Mouse (Mus musculus) lung, embryonic 14.5 days (tissue): ENCODE data around the gene Anapc5. TPM values are rescaled to one million over a fixed set of nuclear protein-coding genes. Genes with fewer than 3 reads are reported as not detected.

Experiments
- ATAC-seq: fragments of 200-750 bp; cut with Nextera tagmentation; 2 replicates; pipeline ENCODE4 v1.8.0; 2017; ENCODE audit warnings: mild to moderate bottlenecking, moderate TSS enrichment, moderate library complexity; ENCODE audit not compliant: insufficient read depth
- DNase-seq: peaks from one replicate; pipeline ENCODE4 v3.0.0-alpha.2; 2015
- H3K27ac ChIP-seq: fragments of 300-500 bp; sonication (generic); 2 replicates; pipeline ENCODE4 v1.5.1; 2014; ENCODE audit warnings: low read depth, mild to moderate bottlenecking, moderate library complexity
- H3K27me3 ChIP-seq: fragments of 300-500 bp; sonication (generic); 2 replicates; pipeline ENCODE4 v1.6.1; 2014; ENCODE audit warnings: low read length, control low read depth; ENCODE audit not compliant: insufficient read depth
- H3K36me3 ChIP-seq: fragments of 300-500 bp; sonication (generic); 2 replicates; pipeline ENCODE4 v1.6.1; 2014; ENCODE audit warnings: control low read depth; ENCODE audit not compliant: insufficient read depth
- H3K4me1 ChIP-seq: fragments of 300-500 bp; sonication (generic); 2 replicates; pipeline ENCODE4 v1.6.1; 2014; ENCODE audit warnings: antibody characterized with exemption, control low read depth; ENCODE audit not compliant: insufficient read depth
- H3K4me2 ChIP-seq: fragments of 300-500 bp; sonication (generic); 2 replicates; pipeline ENCODE4 v1.6.1; 2014; ENCODE audit warnings: mild to moderate bottlenecking
- H3K4me3 ChIP-seq: fragments of 300-500 bp; sonication (generic); 2 replicates; pipeline ENCODE4 v1.5.1; 2014; ENCODE audit warnings: low read depth, low read length
- H3K9ac ChIP-seq: fragments of 300-500 bp; sonication (generic); 2 replicates; pipeline ENCODE4 v1.6.1; 2014
- H3K9me3 ChIP-seq: fragments of 300-500 bp; sonication (generic); 2 replicates; pipeline ENCODE4 v1.6.1; 2016; ENCODE audit warnings: low read depth, low read length, control low read depth
- CTCF ChIP-seq: IDR thresholded peaks from 2 replicates; pipeline ENCODE4 v1.5.1; 2016; ENCODE audit warnings: antibody characterized with exemption, low read depth
- WGBS: fragments of 180-500 bp; shearing (Covaris S2); extraction: QIAGEN DNeasy Blood & Tissue Kit; methylation state at CpG from one replicate; pipeline ENCODE4 v1.1.7; 2014; 5-methylcytosine and 5-hydroxymethylcytosine counted together
- polyA plus RNA-seq: library from polyadenylated mRNA; unstranded; fragments of >200 nt; fragmentation: Nextera tagmentation; extraction: Ambion mirVana; gene quantifications from 2 replicates; pipeline ENCODE4 v1.2.1, GENCODE M21; 2014

Anapc5 gene
- polyA plus RNA-seq, 1 experiment from 2014 or later, result 472 TPM

GRCm38 (mm10) chr5:122764032-122764464, 57.1 kb downstream of the Anapc5 start:
- Histone ChIP-seq H3K4me1 (no peaks in the 10 kb centered on the region), H3K36me3 (peaks cover 10% of the 10 kb centered on the region; the same call in 1 of the 2 replicates), H3K4me2 (peak overlapping the region; percentile 44), H3K27me3 (no peaks in the 10 kb centered on the region), H3K9me3 (no peaks in the 10 kb centered on the region), H3K4me3 (no peak overlapping the region), H3K9ac (0 out of 2 replicates have a peak overlapping the region, but pooled peaks have one; percentile 23), H3K27ac (peak overlapping the region; percentile 81)
- ATAC-seq (no peak; the same call in 1 of the 2 replicates), DNase-seq (peak; percentile 62)
- peak; percentile 51 for TF ChIP-seq CTCF
- 41% methylated on average over 10 of the region's 10 CpGs for WGBS

GRCm38 (mm10) chr5:122763271-122764031, 57.7 kb downstream of the Anapc5 start:
- no peak for TF ChIP-seq CTCF
- H3K4me3 ChIP-seq, result no peak overlapping the region; the same call in 1 of the 2 replicates
- H3K9me3 ChIP-seq, result no peaks in the 10 kb centered on the region
- peak; percentile 42; the same call in 1 of the 2 replicates for ATAC-seq
- no peaks in the 10 kb centered on the region for H3K27me3 ChIP-seq
- peak overlapping the region; percentile 44 for H3K4me2 ChIP-seq
- H3K36me3 ChIP-seq, result peaks cover 13% of the 10 kb centered on the region; the same call in 1 of the 2 replicates
- no peaks in the 10 kb centered on the region for H3K4me1 ChIP-seq
- peak overlapping the region; percentile 81 for H3K27ac ChIP-seq
- H3K9ac ChIP-seq, result 0 out of 2 replicates have a peak overlapping the region, but pooled peaks have one; percentile 23
- peak; percentile 63 for DNase-seq
- WGBS, result 53% methylated on average over 29 of the region's 29 CpGs

GRCm38 (mm10) chr5:122756680-122757079, 64.5 kb downstream of the Anapc5 start:
- ATAC-seq (no peak), DNase-seq (no peak)
- no peak overlapping the region for H3K4me3 ChIP-seq
- TF ChIP-seq CTCF, result no peak
- no peaks in the 10 kb centered on the region for H3K27me3 ChIP-seq
- no peak overlapping the region for H3K4me2 ChIP-seq
- H3K4me1 ChIP-seq, result no peaks in the 10 kb centered on the region
- peaks cover 50% of the 10 kb centered on the region for H3K36me3 ChIP-seq
- 79% methylated on average over 7 of the region's 7 CpGs for WGBS
- no peak overlapping the region for H3K9ac ChIP-seq
- H3K9me3 ChIP-seq, result no peaks in the 10 kb centered on the region
- H3K27ac ChIP-seq, result no peak overlapping the region

GRCm38 (mm10) chr5:122756144-122756543, 65.0 kb downstream of the Anapc5 start:
- H3K36me3 ChIP-seq, result peaks cover 50% of the 10 kb centered on the region
- 64% methylated on average over 6 of the region's 6 CpGs for WGBS

GRCm38 (mm10) chr5:122755620-122756019, 65.5 kb downstream of the Anapc5 start:
- ATAC-seq (no peak), DNase-seq (no peak)
- Histone ChIP-seq H3K4me3 (no peak overlapping the region), H3K27ac (no peak overlapping the region), H3K9me3 (no peaks in the 10 kb centered on the region), H3K36me3 (peaks cover 50% of the 10 kb centered on the region), H3K9ac (no peak overlapping the region), H3K4me2 (no peak overlapping the region), H3K4me1 (no peaks in the 10 kb centered on the region), H3K27me3 (no peaks in the 10 kb centered on the region)
- WGBS, result 96% methylated on average over 4 of the region's 4 CpGs
- TF ChIP-seq CTCF, result no peak

More at GRCm38 (mm10) chr5:122756144-122756543, 65.0 kb downstream of the Anapc5 start:
- H3K27me3 ChIP-seq, result no peaks in the 10 kb centered on the region
- H3K9me3 ChIP-seq, result no peaks in the 10 kb centered on the region
- ATAC-seq, result no peak
- no peak overlapping the region for H3K4me3 ChIP-seq
- no peaks in the 10 kb centered on the region for H3K4me1 ChIP-seq
- TF ChIP-seq CTCF, result no peak
- H3K27ac ChIP-seq, result no peak overlapping the region
- no peak overlapping the region for H3K9ac ChIP-seq
- H3K4me2 ChIP-seq, result no peak overlapping the region
- DNase-seq, result no peak

- Histone ChIP-seq H3K27me3 (no peaks in the 10 kb centered on the region), H3K9me3 (no peaks in the 10 kb centered on the region), H3K27ac (no peak overlapping the region), H3K4me1 (no peaks in the 10 kb centered on the region), H3K4me2 (no peak overlapping the region), H3K4me3 (no peak overlapping the region), H3K9ac (no peak overlapping the region), H3K36me3 (peaks cover 50% of the 10 kb centered on the region)
- 75% methylated on average over 16 of the region's 16 CpGs for WGBS
- DNase-seq, result peak; percentile 32
- ATAC-seq, result no peak
- no peak for TF ChIP-seq CTCF
Measured at GRCm38 (mm10) chr5:122754477-122754876, 66.7 kb downstream of the Anapc5 start.

- TF ChIP-seq CTCF, result no peak
- H3K4me1 ChIP-seq, result no peaks in the 10 kb centered on the region
- H3K27me3 ChIP-seq, result no peaks in the 10 kb centered on the region
- H3K9ac ChIP-seq, result no peak overlapping the region
- H3K4me3 ChIP-seq, result no peak overlapping the region
- no peak overlapping the region for H3K4me2 ChIP-seq
- no peaks in the 10 kb centered on the region for H3K9me3 ChIP-seq
- no peak overlapping the region for H3K27ac ChIP-seq
- 79% methylated on average over 7 of the region's 7 CpGs for WGBS
- H3K36me3 ChIP-seq, result peaks cover 57% of the 10 kb centered on the region
- ATAC-seq (no peak), DNase-seq (no peak)
Measured at GRCm38 (mm10) chr5:122747950-122748349, 73.2 kb downstream of the Anapc5 start.
